Mouse (Mus musculus) activated CD4-positive, CD25-positive, alpha-beta regulatory T cell, adult 4 months (primary cell): ENCODE results near the gene Adarb2. TPM values are rescaled to one million over a fixed set of nuclear protein-coding genes. Genes with fewer than 3 reads are reported as not detected.

Source experiments
- ATAC-seq: one replicate; pipeline ENCODE4 v1.8.0; 2017
- polyA plus RNA-seq, 2 experiments: library from polyadenylated mRNA; unstranded; fragments of 100-300 nt; shearing (Covaris generic); gene quantifications; one replicate each; pipeline ENCODE4 v1.2.1; 2017

Gene Adarb2
- polyA plus RNA-seq, 2 experiments from 2014 or later, result 0.10 TPM; not detected in 1

- ATAC-seq, result no peak
Measured at GRCm38 (mm10) chr13:8487756-8488434, 285.2 kb downstream of the Adarb2 start.

GRCm38 (mm10) chr13:8493363-8493762, 290.7 kb downstream of the Adarb2 start:
- no peak for ATAC-seq

GRCm38 (mm10) chr13:8499551-8499950, 296.9 kb downstream of the Adarb2 start:
- no peak for ATAC-seq

- ATAC-seq, result no peak
Measured at GRCm38 (mm10) chr13:8511069-8511817, 308.6 kb downstream of the Adarb2 start.

GRCm38 (mm10) chr13:8515979-8516715, 313.5 kb downstream of the Adarb2 start:
- ATAC-seq, result no peak

- no peak for ATAC-seq
Measured at GRCm38 (mm10) chr13:8519204-8519603, 316.5 kb downstream of the Adarb2 start.

- ATAC-seq, result no peak
Measured at GRCm38 (mm10) chr13:8525748-8526631, 323.3 kb downstream of the Adarb2 start.

GRCm38 (mm10) chr13:8534265-8535113, 331.8 kb downstream of the Adarb2 start:
- no peak for ATAC-seq

GRCm38 (mm10) chr13:8538481-8538880, 335.8 kb downstream of the Adarb2 start:
- no peak for ATAC-seq

GRCm38 (mm10) chr13:8538896-8539295, 336.2 kb downstream of the Adarb2 start:
- ATAC-seq, result no peak

GRCm38 (mm10) chr13:8542684-8543083, 340.0 kb downstream of the Adarb2 start:
- ATAC-seq, result no peak

GRCm38 (mm10) chr13:8552242-8552641, 349.6 kb downstream of the Adarb2 start:
- ATAC-seq, result no peak

GRCm38 (mm10) chr13:8557784-8558183, 355.1 kb downstream of the Adarb2 start:
- ATAC-seq, result no peak

GRCm38 (mm10) chr13:8560485-8560884, 357.8 kb downstream of the Adarb2 start:
- ATAC-seq, result no peak

- no peak for ATAC-seq
Measured at GRCm38 (mm10) chr13:8563161-8563560, 360.5 kb downstream of the Adarb2 start.

GRCm38 (mm10) chr13:8567111-8568026, 364.7 kb downstream of the Adarb2 start:
- ATAC-seq, result no peak

- no peak for ATAC-seq
Measured at GRCm38 (mm10) chr13:8570269-8570668, 367.6 kb downstream of the Adarb2 start.

GRCm38 (mm10) chr13:8573908-8574307, 371.2 kb downstream of the Adarb2 start:
- ATAC-seq, result no peak

- no peak for ATAC-seq
Measured at GRCm38 (mm10) chr13:8584257-8585005, 381.8 kb downstream of the Adarb2 start.

- ATAC-seq, result no peak
Measured at GRCm38 (mm10) chr13:8587447-8587846, 384.8 kb downstream of the Adarb2 start.
